Mouse (Mus musculus): ENCODE measurements at regions not wholly inside any gene's neighbourhood (a gene's known extent, or its start where the extent isn't known, plus 50 kb on each side); places are given as distances from the start of the nearest gene placed in this dataset.

DNA sequence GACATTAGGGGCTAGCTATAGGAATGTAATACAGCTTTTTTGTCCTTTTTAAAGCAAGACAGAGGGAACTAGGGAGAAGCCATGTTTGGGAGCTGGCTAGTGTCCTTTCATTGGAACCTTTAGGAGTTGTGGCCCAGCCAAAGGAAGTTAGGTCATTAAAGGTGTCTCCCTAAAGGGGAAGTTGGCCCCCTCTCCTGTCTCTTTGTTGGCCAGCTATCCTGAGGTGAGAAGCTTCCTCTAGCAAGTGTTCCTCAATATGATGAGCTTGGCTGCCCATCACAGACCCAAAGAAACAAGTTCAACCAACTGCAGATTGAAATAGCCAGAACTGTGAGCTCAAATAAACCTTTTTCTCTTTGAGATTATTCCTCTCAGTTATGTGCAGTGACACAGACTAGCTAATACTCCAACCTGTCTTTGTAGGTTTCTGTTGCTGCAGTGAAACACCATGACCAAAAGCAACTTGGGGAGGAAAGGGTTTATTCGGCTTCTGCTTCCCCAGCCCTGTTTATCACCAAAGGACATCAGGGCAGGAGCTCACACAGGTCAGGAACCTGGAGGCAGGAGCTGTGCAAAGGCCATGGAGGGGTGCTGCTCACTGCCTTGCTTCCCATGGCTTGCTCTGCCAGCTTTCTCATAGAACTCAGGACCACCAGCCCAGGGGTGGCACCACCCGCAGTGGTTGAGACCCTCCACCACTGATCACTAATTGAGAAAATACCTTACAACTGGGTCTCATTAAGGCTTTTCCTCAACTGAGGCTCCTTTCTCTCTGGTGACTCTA lies 94.0 kb upstream of the Ccn6 start:
- H3K4me1 ChIP-seq (replicated peaks; ENCODE audit: control insufficient read depth, insufficient read depth, low read length), result no peaks in the 10 kb centered on the region
- 89% methylated on average over 2 of the region's 2 CpGs for WGBS
- H3K4me2 ChIP-seq (replicated peaks; ENCODE audit: low read depth), result no peak overlapping the region
- H3K36me3 ChIP-seq (ENCODE audit: control insufficient read depth, insufficient read depth), result no peaks in the 10 kb centered on the region
- TF ChIP-seq CTCF (IDR thresholded peaks at IDR 0.05; ENCODE audit: low read depth), result no peak
- no peak overlapping the region for H3K9ac ChIP-seq (ENCODE audit: low read depth, low read length)
- H3K27ac ChIP-seq (ENCODE audit: low read depth, low read length), result no peak overlapping the region
- ATAC-seq, result no peak
- H3K27me3 ChIP-seq (replicated peaks; ENCODE audit: control insufficient read depth, insufficient read depth, low read length), result no peaks in the 10 kb centered on the region
- no peak overlapping the region for H3K4me3 ChIP-seq (ENCODE audit: low read depth, low read length)
- no peaks in the 10 kb centered on the region for H3K9me3 ChIP-seq (ENCODE audit: control insufficient read depth)

DNA sequence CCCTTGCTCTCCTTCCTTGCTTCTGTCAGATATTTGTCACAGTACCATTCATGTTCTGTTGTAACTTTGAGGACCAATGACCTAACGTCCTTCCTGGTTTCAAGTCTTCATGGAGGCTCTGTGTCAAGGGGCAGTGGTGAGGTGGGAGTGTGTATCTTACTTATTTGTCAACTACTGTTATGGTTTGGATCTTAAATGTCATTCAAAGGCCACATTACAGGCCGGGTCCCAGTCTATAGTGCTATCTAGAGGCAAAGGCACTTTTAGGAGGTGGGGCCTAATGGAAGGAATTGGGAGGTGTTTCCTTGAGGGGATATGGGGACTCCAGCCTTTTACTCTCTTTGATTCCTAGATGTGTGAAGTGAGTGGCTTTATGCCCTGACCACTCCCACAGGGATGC lies 91.0 kb upstream of the Ccn6 start:
- Histone ChIP-seq H3K4me2 (replicated peaks; ENCODE audit: low read depth) (no peak overlapping the region), H3K36me3 (ENCODE audit: control insufficient read depth, insufficient read depth) (no peaks in the 10 kb centered on the region), H3K27me3 (replicated peaks; ENCODE audit: control insufficient read depth, insufficient read depth, low read length) (no peaks in the 10 kb centered on the region), H3K4me3 (ENCODE audit: low read depth, low read length) (no peak overlapping the region), H3K9me3 (ENCODE audit: control insufficient read depth) (no peaks in the 10 kb centered on the region), H3K9ac (ENCODE audit: low read depth, low read length) (no peak overlapping the region), H3K27ac (ENCODE audit: low read depth, low read length) (no peak overlapping the region), H3K4me1 (replicated peaks; ENCODE audit: control insufficient read depth, insufficient read depth, low read length) (no peaks in the 10 kb centered on the region)
- TF ChIP-seq CTCF (IDR thresholded peaks at IDR 0.05; ENCODE audit: low read depth), result no peak
- 80% methylated on average over 2 of the region's 2 CpGs for WGBS
- ATAC-seq, result no peak

DNA sequence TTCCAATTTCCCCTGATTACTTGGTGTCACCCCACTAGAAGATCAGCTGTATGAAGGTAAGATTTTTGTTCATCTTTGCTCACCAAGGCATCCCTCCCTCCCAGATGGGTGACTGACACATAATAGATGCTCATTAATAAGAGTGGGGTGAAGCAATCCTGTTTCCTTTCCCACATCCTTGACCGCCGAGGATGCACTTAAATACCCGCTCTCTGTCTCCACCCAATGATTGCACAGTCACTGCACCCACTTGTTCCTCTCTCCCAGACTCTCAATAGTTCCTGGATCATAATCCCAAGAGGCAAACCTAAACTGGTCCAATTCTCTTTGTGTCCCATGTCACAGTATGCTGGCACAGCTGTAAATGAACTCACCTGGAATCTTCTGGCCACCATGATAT lies 86.4 kb upstream of the Ccn6 start:
- no peak overlapping the region for H3K27ac ChIP-seq (ENCODE audit: low read depth, low read length)
- ATAC-seq, result no peak
- no peaks in the 10 kb centered on the region for H3K9me3 ChIP-seq (ENCODE audit: control insufficient read depth)
- no peaks in the 10 kb centered on the region for H3K4me1 ChIP-seq (replicated peaks; ENCODE audit: control insufficient read depth, insufficient read depth, low read length)
- no peaks in the 10 kb centered on the region for H3K36me3 ChIP-seq (ENCODE audit: control insufficient read depth, insufficient read depth)
- no peaks in the 10 kb centered on the region for H3K27me3 ChIP-seq (replicated peaks; ENCODE audit: control insufficient read depth, insufficient read depth, low read length)
- TF ChIP-seq CTCF (IDR thresholded peaks at IDR 0.05; ENCODE audit: low read depth), result no peak
- H3K4me3 ChIP-seq (ENCODE audit: low read depth, low read length), result no peak overlapping the region
- WGBS, result 78% methylated on average over 3 of the region's 3 CpGs
- no peak overlapping the region for H3K9ac ChIP-seq (ENCODE audit: low read depth, low read length)
- no peak overlapping the region for H3K4me2 ChIP-seq (replicated peaks; ENCODE audit: low read depth)

DNA sequence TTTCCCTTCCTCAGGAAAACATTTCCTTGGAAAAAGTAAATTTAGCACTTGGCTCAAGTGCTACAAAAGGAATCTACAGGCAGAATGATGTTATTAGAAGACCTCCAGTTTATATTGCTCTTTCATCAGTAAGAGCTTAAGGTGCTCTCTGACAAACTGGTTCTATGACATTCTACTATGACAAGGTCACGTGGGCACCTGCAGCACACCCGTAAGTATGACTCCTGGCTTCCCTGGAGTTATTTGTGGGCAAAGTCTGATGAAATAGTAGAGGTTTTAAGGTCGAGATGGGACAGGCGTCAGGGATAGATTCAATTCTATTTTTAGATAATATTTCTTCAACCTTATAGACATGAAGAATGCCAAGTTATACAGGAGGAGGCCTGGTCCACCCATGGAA lies 84.9 kb upstream of the Ccn6 start:
- H3K27ac ChIP-seq (ENCODE audit: low read depth, low read length), result no peak overlapping the region
- no peaks in the 10 kb centered on the region for H3K9me3 ChIP-seq (ENCODE audit: control insufficient read depth)
- no peaks in the 10 kb centered on the region for H3K4me1 ChIP-seq (replicated peaks; ENCODE audit: control insufficient read depth, insufficient read depth, low read length)
- no peak for ATAC-seq
- TF ChIP-seq CTCF (IDR thresholded peaks at IDR 0.05; ENCODE audit: low read depth), result no peak
- H3K9ac ChIP-seq (ENCODE audit: low read depth, low read length), result no peak overlapping the region
- no peaks in the 10 kb centered on the region for H3K27me3 ChIP-seq (replicated peaks; ENCODE audit: control insufficient read depth, insufficient read depth, low read length)
- H3K4me3 ChIP-seq (ENCODE audit: low read depth, low read length), result no peak overlapping the region
- H3K36me3 ChIP-seq (ENCODE audit: control insufficient read depth, insufficient read depth), result no peaks in the 10 kb centered on the region
- no peak overlapping the region for H3K4me2 ChIP-seq (replicated peaks; ENCODE audit: low read depth)
- 50% methylated on average over 4 of the region's 4 CpGs for WGBS

DNA sequence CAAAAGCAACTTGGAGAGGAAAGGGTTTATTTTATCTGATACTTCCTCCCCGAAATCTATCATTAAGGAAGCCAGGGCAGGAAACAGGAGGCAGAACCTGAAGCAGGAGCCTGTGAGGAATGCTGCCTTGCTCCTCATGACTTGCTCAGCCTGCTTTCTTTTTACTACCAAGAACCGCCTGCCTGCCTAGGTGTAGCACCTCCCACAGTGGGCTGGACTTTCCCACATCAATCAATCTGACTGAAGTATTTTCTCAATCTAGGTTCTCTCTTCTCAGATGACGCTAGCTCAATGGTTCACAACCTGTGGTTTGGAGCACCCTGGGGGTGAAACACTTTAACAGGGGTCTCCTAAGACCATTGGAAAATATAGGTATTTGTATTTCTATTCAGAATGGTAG lies 83.4 kb upstream of the Ccn6 start:
- no peaks in the 10 kb centered on the region for H3K27me3 ChIP-seq (replicated peaks; ENCODE audit: control insufficient read depth, insufficient read depth, low read length)
- no peaks in the 10 kb centered on the region for H3K9me3 ChIP-seq (ENCODE audit: control insufficient read depth)
- no peak overlapping the region for H3K4me3 ChIP-seq (ENCODE audit: low read depth, low read length)
- no peak for ATAC-seq
- H3K4me1 ChIP-seq (replicated peaks; ENCODE audit: control insufficient read depth, insufficient read depth, low read length), result no peaks in the 10 kb centered on the region
- no peak overlapping the region for H3K9ac ChIP-seq (ENCODE audit: low read depth, low read length)
- 61% methylated on average over 3 of the region's 3 CpGs for WGBS
- no peak for TF ChIP-seq CTCF (IDR thresholded peaks at IDR 0.05; ENCODE audit: low read depth)
- H3K27ac ChIP-seq (ENCODE audit: low read depth, low read length), result no peak overlapping the region
- no peak overlapping the region for H3K4me2 ChIP-seq (replicated peaks; ENCODE audit: low read depth)
- H3K36me3 ChIP-seq (ENCODE audit: control insufficient read depth, insufficient read depth), result no peaks in the 10 kb centered on the region

DNA sequence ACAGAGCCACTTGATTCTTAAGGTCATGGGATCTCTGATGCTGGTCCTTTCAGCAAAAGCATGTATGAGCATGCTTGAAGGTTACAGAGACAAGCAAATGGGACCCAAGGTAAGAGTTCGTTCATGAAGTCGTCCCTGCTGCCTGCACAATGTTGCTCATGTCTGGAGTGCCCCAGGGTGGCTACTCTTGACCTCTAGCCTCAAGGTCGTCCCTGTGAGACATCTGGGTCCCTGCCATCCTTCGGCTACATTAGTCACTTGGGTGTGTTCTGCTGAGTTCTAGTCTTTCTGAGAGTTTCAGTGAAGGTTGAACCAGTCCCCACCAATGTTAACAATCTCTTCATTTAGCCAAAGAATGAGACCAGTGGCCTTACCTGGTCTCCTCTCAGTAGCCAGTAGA lies 81.5 kb upstream of the Ccn6 start:
- no peak for TF ChIP-seq CTCF (IDR thresholded peaks at IDR 0.05; ENCODE audit: low read depth)
- Histone ChIP-seq H3K4me1 (replicated peaks; ENCODE audit: control insufficient read depth, insufficient read depth, low read length) (no peaks in the 10 kb centered on the region), H3K4me3 (ENCODE audit: low read depth, low read length) (no peak overlapping the region), H3K27ac (ENCODE audit: low read depth, low read length) (no peak overlapping the region), H3K4me2 (replicated peaks; ENCODE audit: low read depth) (no peak overlapping the region), H3K36me3 (ENCODE audit: control insufficient read depth, insufficient read depth) (no peaks in the 10 kb centered on the region), H3K9ac (ENCODE audit: low read depth, low read length) (no peak overlapping the region), H3K9me3 (ENCODE audit: control insufficient read depth) (no peaks in the 10 kb centered on the region), H3K27me3 (replicated peaks; ENCODE audit: control insufficient read depth, insufficient read depth, low read length) (no peaks in the 10 kb centered on the region)
- no peak for ATAC-seq
- WGBS, result 55% methylated on average over 4 of the region's 4 CpGs

DNA sequence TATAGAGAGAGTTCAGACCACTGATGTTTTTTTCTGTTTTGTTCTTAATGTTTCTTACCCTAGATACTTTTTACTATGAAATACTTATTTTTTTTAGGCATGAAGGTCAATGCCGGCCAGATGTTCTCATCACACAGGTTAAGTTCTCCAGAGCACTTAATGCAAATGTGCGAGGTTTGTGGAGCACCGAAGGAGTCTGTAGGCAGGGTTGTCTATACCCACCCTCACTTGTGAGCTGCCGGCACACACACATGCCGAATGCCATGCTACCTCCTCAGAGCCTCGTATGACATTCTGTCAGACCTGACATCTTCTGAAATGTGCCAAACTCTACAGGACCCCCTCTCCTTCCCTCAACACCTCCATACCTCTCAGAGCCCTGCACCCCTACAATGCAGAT lies 80.5 kb upstream of the Ccn6 start:
- Histone ChIP-seq H3K27ac (ENCODE audit: low read depth, low read length) (no peak overlapping the region), H3K27me3 (replicated peaks; ENCODE audit: control insufficient read depth, insufficient read depth, low read length) (no peaks in the 10 kb centered on the region), H3K9me3 (ENCODE audit: control insufficient read depth) (no peaks in the 10 kb centered on the region), H3K9ac (ENCODE audit: low read depth, low read length) (no peak overlapping the region), H3K36me3 (ENCODE audit: control insufficient read depth, insufficient read depth) (no peaks in the 10 kb centered on the region), H3K4me2 (replicated peaks; ENCODE audit: low read depth) (no peak overlapping the region), H3K4me3 (ENCODE audit: low read depth, low read length) (no peak overlapping the region), H3K4me1 (replicated peaks; ENCODE audit: control insufficient read depth, insufficient read depth, low read length) (no peaks in the 10 kb centered on the region)
- ATAC-seq, result no peak
- WGBS, result 88% methylated on average over 6 of the region's 6 CpGs
- no peak for TF ChIP-seq CTCF (IDR thresholded peaks at IDR 0.05; ENCODE audit: low read depth)

Measured in intestine, postnatal 0 days (tissue).